Comparison of ENCODE assay signal across 16 mouse cellular contexts in the genomic region with DNA sequence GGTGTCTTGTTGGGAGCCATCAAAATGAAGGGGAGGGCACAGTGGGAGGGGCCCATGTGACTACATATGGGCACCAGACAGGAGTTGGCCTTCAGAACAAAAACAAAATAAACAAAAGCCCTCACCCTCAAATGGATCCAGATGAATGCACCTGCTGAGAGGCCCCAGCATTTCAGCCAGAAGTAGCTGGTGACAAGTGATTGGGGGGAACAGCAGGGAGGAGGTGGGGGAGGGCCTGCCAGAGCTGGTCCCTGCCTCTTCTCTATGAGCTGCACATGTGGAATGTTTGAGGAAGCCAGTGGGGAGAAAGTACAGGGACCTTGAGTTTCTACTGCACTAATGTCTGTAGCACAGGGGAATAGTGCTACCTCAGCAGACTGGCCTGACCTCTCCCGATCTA.
DNase-seq lines count a peak whose midpoint lies in the region; ATAC-seq lines count a peak whose summit lies in the region.
"Had no signal": no experiment of that assay in that cellular context is flagged by ENCODE, and none has a peak within 500 bp of the region (broad histone marks: within the 10 kb centered on the region; RNA-seq: fewer than 3 reads in every experiment).

No protein-coding gene starts in this region.

- 75% methylated on average over 1 of the region's 1 CpGs for WGBS in hindbrain, embryonic 12.5 days
- 56% methylated on average over 1 of the region's 1 CpGs for whole genome bisulfite sequencing in hindbrain, embryonic 16.5 days
- 90% methylated on average over 1 of the region's 1 CpGs for WGBS in neural tube, embryonic 15.5 days
- WGBS in forebrain, embryonic 12.5 days: 83% methylated on average over 1 of the region's 1 CpGs

- intact Hi-C loops in gastrocnemius, postnatal 14 days (cut with DNase I; ENCODE audit: low total_unique reads): no loop called here

- peak; percentile 32; the same call in 1 of the 2 replicates for ATAC-seq in hindbrain, embryonic 12.5 days (ENCODE audit: low FRiP score)
- no peak for ATAC-seq in hindbrain, embryonic 16.5 days
- ATAC-seq in neural tube, embryonic 15.5 days (ENCODE audit: low FRiP score): no peak
- ATAC-seq in forebrain, embryonic 12.5 days (ENCODE audit: low FRiP score): peak; percentile 61; the same call in 1 of the 2 replicates
- ATAC-seq in frontal cortex, adult (ENCODE audit: low TSS enrichment): no peak
- ATAC-seq: activated CD4-positive, CD25-positive, alpha-beta regulatory T cell, adult 4 months had no signal

- no peaks in the 10 kb centered on the region for H3K27me3 ChIP-seq in hindbrain, embryonic 12.5 days
- H3K27me3 ChIP-seq in hindbrain, embryonic 16.5 days (replicated peaks; ENCODE audit: control insufficient read depth, insufficient read depth, low read length): no peaks in the 10 kb centered on the region
- H3K27me3 ChIP-seq in neural tube, embryonic 15.5 days (replicated peaks): no peaks in the 10 kb centered on the region
- no peaks in the 10 kb centered on the region for H3K27me3 ChIP-seq in forebrain, embryonic 12.5 days
- H3K27me3 ChIP-seq: embryonic facial prominence, embryonic 15.5 days; heart, embryonic 12.5 days; limb, embryonic 15.5 days; lung, embryonic 15.5 days had no signal

- no peak overlapping the region for H3K4me3 ChIP-seq in hindbrain, embryonic 12.5 days
- no peak overlapping the region for H3K4me3 ChIP-seq in hindbrain, embryonic 16.5 days (ENCODE audit: low read length)
- no peak overlapping the region for H3K4me3 ChIP-seq in neural tube, embryonic 15.5 days (replicated peaks)
- no peak overlapping the region for H3K4me3 ChIP-seq in forebrain, embryonic 12.5 days (replicated peaks)
- H3K4me3 ChIP-seq: embryonic facial prominence, embryonic 15.5 days; gastrocnemius, adult 2 months; heart, embryonic 12.5 days; limb, embryonic 15.5 days; lung, embryonic 15.5 days had no signal

- H3K9ac ChIP-seq in hindbrain, embryonic 12.5 days: no peak overlapping the region
- H3K9ac ChIP-seq in hindbrain, embryonic 16.5 days (ENCODE audit: low read depth, low read length): no peak overlapping the region
- H3K9ac ChIP-seq in neural tube, embryonic 15.5 days (replicated peaks): no peak overlapping the region
- no peak overlapping the region for H3K9ac ChIP-seq in forebrain, embryonic 12.5 days
- H3K9ac ChIP-seq: embryonic facial prominence, embryonic 15.5 days; heart, embryonic 12.5 days; limb, embryonic 15.5 days; lung, embryonic 15.5 days had no signal

- peaks cover 11% of the 10 kb centered on the region for H3K4me1 ChIP-seq in hindbrain, embryonic 12.5 days
- no peaks in the 10 kb centered on the region for H3K4me1 ChIP-seq in hindbrain, embryonic 16.5 days (ENCODE audit: control insufficient read depth, insufficient read depth, low read depth, low read length)
- H3K4me1 ChIP-seq in neural tube, embryonic 15.5 days: no peaks in the 10 kb centered on the region
- H3K4me1 ChIP-seq in forebrain, embryonic 12.5 days: peaks cover 11% of the 10 kb centered on the region
- H3K4me1 ChIP-seq: limb, embryonic 15.5 days had no signal

- H3K9me3 ChIP-seq in hindbrain, embryonic 12.5 days (replicated peaks): no peaks in the 10 kb centered on the region
- no peaks in the 10 kb centered on the region for H3K9me3 ChIP-seq in hindbrain, embryonic 16.5 days (ENCODE audit: control insufficient read depth, low read length)
- no peaks in the 10 kb centered on the region for H3K9me3 ChIP-seq in neural tube, embryonic 15.5 days (replicated peaks)
- peaks cover 2% of the 10 kb centered on the region; the same call in 1 of the 2 replicates for H3K9me3 ChIP-seq in forebrain, embryonic 12.5 days
- H3K9me3 ChIP-seq: embryonic facial prominence, embryonic 15.5 days; limb, embryonic 15.5 days; lung, embryonic 15.5 days had no signal

- H3K27ac ChIP-seq in hindbrain, embryonic 12.5 days: no peak overlapping the region
- no peak overlapping the region for H3K27ac ChIP-seq in hindbrain, embryonic 16.5 days (ENCODE audit: low read depth, low read length)
- H3K27ac ChIP-seq in neural tube, embryonic 15.5 days (replicated peaks): no peak overlapping the region
- H3K27ac ChIP-seq in forebrain, embryonic 12.5 days: no peak overlapping the region
- H3K27ac ChIP-seq: embryonic facial prominence, embryonic 15.5 days; gastrocnemius, adult 2 months; limb, embryonic 15.5 days; lung, embryonic 15.5 days had no signal

- no peak overlapping the region for H3K4me2 ChIP-seq in hindbrain, embryonic 12.5 days (replicated peaks)
- no peak overlapping the region for H3K4me2 ChIP-seq in hindbrain, embryonic 16.5 days (ENCODE audit: low read length)
- H3K4me2 ChIP-seq in neural tube, embryonic 15.5 days: no peak overlapping the region
- no peak overlapping the region for H3K4me2 ChIP-seq in forebrain, embryonic 12.5 days
- H3K4me2 ChIP-seq: embryonic facial prominence, embryonic 15.5 days; heart, embryonic 12.5 days; limb, embryonic 15.5 days; lung, embryonic 15.5 days had no signal

- peak; percentile 35 for DNase-seq in neural tube, embryonic 10.5 days (ENCODE audit: extremely low spot score, low spot score)
- DNase-seq in gastrocnemius, postnatal 14 days: no peak
- DNase-seq: cerebellum, adult 8-10 months; gastrocnemius, adult 2 months; midbrain, embryonic 14.5 days; right cerebral cortex, postnatal 14 days had no signal

- H3K36me3 ChIP-seq in hindbrain, embryonic 12.5 days: no peaks in the 10 kb centered on the region
- no peaks in the 10 kb centered on the region for H3K36me3 ChIP-seq in hindbrain, embryonic 16.5 days (ENCODE audit: control insufficient read depth, insufficient read depth, low read length)
- H3K36me3 ChIP-seq in neural tube, embryonic 15.5 days: no peaks in the 10 kb centered on the region
- H3K36me3 ChIP-seq in forebrain, embryonic 12.5 days (replicated peaks): no peaks in the 10 kb centered on the region
- H3K36me3 ChIP-seq: embryonic facial prominence, embryonic 15.5 days; heart, embryonic 12.5 days; limb, embryonic 15.5 days; lung, embryonic 15.5 days had no signal

Comparison
In these comparisons a context has a peak if more than half of its experiments do, and no peak if none do; other contexts are left out.
1. ATAC-seq: peak in hindbrain, embryonic 12.5 days (single experiment) and forebrain, embryonic 12.5 days (single experiment); none in hindbrain, embryonic 16.5 days (single experiment), neural tube, embryonic 15.5 days (single experiment) and frontal cortex, adult (single experiment).